Mouse (Mus musculus) Patski (cell line): ENCODE results near the gene Mea1. TPM values are rescaled to one million over a fixed set of nuclear protein-coding genes. Genes with fewer than 3 reads are reported as not detected.

Experiments
- ATAC-seq: fragments of 100-300 bp; one replicate; pipeline ENCODE4 v1.8.0; 2021
- CTCF ChIA-PET: fragments of 350-600 bp; sonication (Branson Sonifier 250); formaldehyde crosslinking; loops from one replicate; lab custom pipeline; 2022; ENCODE audit warnings: inconsistent platforms; lab: Charles Lee
- POLR2A ChIA-PET: fragments of 350-600 bp; sonication (Branson Sonifier 250); formaldehyde crosslinking; loops from one replicate; lab custom pipeline; 2022; ENCODE audit warnings: antibody characterized with exemption, inconsistent platforms; lab: Charles Lee
- DNase-seq: peaks from one replicate; pipeline ENCODE4 v3.0.0-alpha.2; 2011; ENCODE audit warnings: low read depth, low spot score
- H3K27me3 ChIP-seq: fragments of 371-371 bp; one replicate; pipeline ENCODE4 v1.5.1; 2021
- CTCF ChIP-seq: fragments of 100-300 bp; IDR thresholded peaks from one replicate; pipeline ENCODE4 v1.5.1; 2021
- in situ Hi-C: fragments of 300-500 bp; cut with MboI; formaldehyde crosslinking; loops from 3 replicates; pipeline ENCODE4 v1.11.1; 2018; ENCODE audit warnings: low pct_unique_long_range_greater_than_20kb, mixed read lengths
- polyA plus RNA-seq: library from polyadenylated mRNA; unstranded; gene quantifications from one replicate; pipeline ENCODE4 v1.2.3, GENCODE M21; 2021

Gene Mea1
- polyA plus RNA-seq, 1 experiment from 2014 or later: 150 TPM

GRCm38 (mm10) chr17:46667712-46668111 is 10.9 kb upstream of the Mea1 start:
- H3K27me3 ChIP-seq: no peaks in the 10 kb centered on the region
- in situ Hi-C loops: no loop called here
- ChIA-PET CTCF (no interaction called here), POLR2A (interaction anchor here (1.0 kb wide), 1 partner anchor 16 kb away, joined by 3 read pairs; no protein-coding TSS in a partner anchor)
- no peak for TF ChIP-seq CTCF
- no peak for DNase-seq
- no peak for ATAC-seq

GRCm38 (mm10) chr17:46669911-46670310 is 8.7 kb upstream of the Mea1 start:
- H3K27me3 ChIP-seq: no peaks in the 10 kb centered on the region
- in situ Hi-C loops: no loop called here
- DNase-seq (no peak), ATAC-seq (no peak)
- ChIA-PET CTCF (interaction anchor here (1.2 kb wide), 1 partner anchor 35 kb away, joined by 3 read pairs; the partner anchor contains the start of gene Ppp2r5d), POLR2A (no interaction called here)
- no peak for TF ChIP-seq CTCF

DNA sequence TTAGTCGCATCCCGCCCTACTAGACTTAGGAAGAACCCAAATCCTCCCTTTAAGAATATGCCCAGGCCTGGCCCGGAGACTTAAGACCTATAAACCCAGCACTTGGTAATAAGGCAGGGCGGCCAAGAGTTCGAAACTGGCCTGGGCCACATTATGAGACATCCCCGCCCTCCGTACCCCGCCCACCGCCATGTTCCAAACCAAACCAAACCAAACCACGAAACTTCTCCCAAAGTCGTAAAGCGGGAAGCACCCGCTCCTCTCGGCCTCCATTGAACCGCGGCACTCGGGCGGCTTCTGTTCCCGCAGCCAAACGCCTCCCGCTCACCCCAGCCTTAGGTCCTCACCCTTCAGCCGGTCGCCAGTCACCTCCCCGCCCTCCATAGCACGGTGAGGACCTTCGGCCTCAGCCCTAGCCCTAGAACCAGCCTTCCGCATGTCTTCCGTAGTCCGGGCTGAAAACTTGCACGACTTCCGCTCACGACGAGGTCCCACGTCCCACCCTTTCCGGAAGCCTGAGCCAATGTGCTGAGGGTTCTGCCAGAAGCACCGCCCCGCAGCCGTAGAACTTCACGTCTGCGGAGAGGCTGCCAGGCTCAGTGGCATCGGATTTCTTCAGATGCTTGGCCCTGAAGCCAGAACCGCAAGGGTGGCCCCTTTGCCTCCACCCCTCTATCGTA is 4.6 kb upstream of the Mea1 start, which contains the start of gene Rrp36:
Gene Rrp36 (minus strand): TSS at position 503 of the 680 bp plus-strand sequence.
- CTCF ChIA-PET: interaction anchor here (0.8 kb wide), 1 partner anchor 11 kb away, joined by 4 read pairs; no protein-coding TSS in a partner anchor
- POLR2A ChIA-PET: interaction anchor here (0.7 to 0.8 kb wide), 3 partner anchors 9 to 377 kb away, joined by 3 to 4 read pairs (median 3); partner anchors contain the start of gene Dlk2
- H3K27me3 ChIP-seq: no peaks in the 10 kb centered on the region
- no peak for TF ChIP-seq CTCF
- ATAC-seq: peak; percentile 87
- in situ Hi-C loops: no loop called here
- peak; percentile 44 for DNase-seq

- in situ Hi-C loops: no loop called here
- no peak for ATAC-seq
- no peak for TF ChIP-seq CTCF
- H3K27me3 ChIP-seq: no peaks in the 10 kb centered on the region
- ChIA-PET CTCF (interaction anchor here (0.8 kb wide), 1 partner anchor 12 kb away, joined by 4 read pairs; no protein-coding TSS in a partner anchor), POLR2A (interaction anchor here (0.8 kb wide), 1 partner anchor 10 kb away, joined by 4 read pairs; no protein-coding TSS in a partner anchor)
- DNase-seq: no peak
Observed at GRCm38 (mm10) chr17:46674530-46675283, 3.9 kb upstream of the Mea1 start.

DNA sequence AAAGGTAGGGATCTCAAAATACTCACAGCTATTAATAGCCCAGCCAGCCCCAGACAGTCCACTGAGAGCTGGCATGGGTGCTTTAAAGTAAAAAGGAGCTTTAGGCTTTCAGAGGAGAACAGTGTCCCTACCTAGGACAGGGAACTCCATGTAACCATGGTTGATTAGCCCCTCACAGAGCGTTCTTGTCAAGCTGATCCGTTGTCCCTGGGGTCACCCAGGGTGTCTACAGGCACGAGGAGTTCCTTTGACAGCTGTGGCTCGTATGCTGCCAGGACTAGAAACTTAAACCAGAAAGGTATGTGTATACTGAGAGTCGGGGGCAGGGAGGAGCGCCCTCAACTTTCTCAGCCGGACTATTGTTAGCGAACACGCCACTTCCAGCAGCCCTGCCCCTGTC is 318 bp downstream of the Mea1 start:
- no peak for TF ChIP-seq CTCF

GRCm38 (mm10) chr17:46679843-46680759 is 1.5 kb downstream of the Mea1 start:
- in situ Hi-C loops: no loop called here
- POLR2A ChIA-PET: interaction anchor here (1.0 to 1.7 kb wide), 6 partner anchors 21 to 93 kb away, joined by 3 to 11 read pairs (median 3); partner anchors contain the start of genes Cul7, Ppp2r5d and Ptk7
- ATAC-seq (no peak), DNase-seq (no peak)
- TF ChIP-seq CTCF: no peak
- no peaks in the 10 kb centered on the region for H3K27me3 ChIP-seq
- CTCF ChIA-PET: interaction anchor here (1.3 to 2.0 kb wide), 3 partner anchors 14 to 44 kb away, joined by 4 read pairs; no protein-coding TSS in a partner anchor

More for the DNA sequence above, 318 bp downstream of the Mea1 start:
- ATAC-seq (no peak), DNase-seq (no peak)
- ChIA-PET POLR2A (interaction anchor here (1.7 kb wide), 1 partner anchor 35 kb away, joined by 11 read pairs; no protein-coding TSS in a partner anchor), CTCF (interaction anchor here (1.3 to 2.0 kb wide), 4 partner anchors 16 to 45 kb away, joined by 3 to 4 read pairs (median 4); no protein-coding TSS in a partner anchor)
- in situ Hi-C loops: no loop called here
- H3K27me3 ChIP-seq: no peaks in the 10 kb centered on the region

- CTCF ChIA-PET: interaction anchor here (2.0 kb wide), 1 partner anchor 43 kb away, joined by 4 read pairs; no protein-coding TSS in a partner anchor
- in situ Hi-C loops: no loop called here
- TF ChIP-seq CTCF: no peak
- H3K27me3 ChIP-seq: no peaks in the 10 kb centered on the region
- peak; percentile 91 for DNase-seq
- POLR2A ChIA-PET: interaction anchor here (1.0 to 1.7 kb wide), 7 partner anchors 9 to 93 kb away, joined by 3 to 11 read pairs (median 3); partner anchors contain the start of genes Cul7, Ppp2r5d and Ptk7
- peak; percentile 91 for ATAC-seq
Observed at GRCm38 (mm10) chr17:46680760-46681373, 2.3 kb downstream of the Mea1 start, which contains the start of gene Klhdc3. Klhdc3 (minus strand) TSS chr17:46680914.

GRCm38 (mm10) chr17:46681466-46682118 is 3.0 kb downstream of the Mea1 start:
- in situ Hi-C loops: no loop called here
- H3K27me3 ChIP-seq: no peaks in the 10 kb centered on the region
- POLR2A ChIA-PET: interaction anchor here (1.0 to 1.5 kb wide), 4 partner anchors 9 to 52 kb away, joined by 3 to 4 read pairs (median 3); partner anchors contain the start of genes Ppp2r5d and Ptk7
- CTCF ChIA-PET: no interaction called here
- TF ChIP-seq CTCF: no peak
- ATAC-seq (no peak), DNase-seq (no peak)
